25 mouse cellular contexts compared by ENCODE assay signal in the genomic region with DNA sequence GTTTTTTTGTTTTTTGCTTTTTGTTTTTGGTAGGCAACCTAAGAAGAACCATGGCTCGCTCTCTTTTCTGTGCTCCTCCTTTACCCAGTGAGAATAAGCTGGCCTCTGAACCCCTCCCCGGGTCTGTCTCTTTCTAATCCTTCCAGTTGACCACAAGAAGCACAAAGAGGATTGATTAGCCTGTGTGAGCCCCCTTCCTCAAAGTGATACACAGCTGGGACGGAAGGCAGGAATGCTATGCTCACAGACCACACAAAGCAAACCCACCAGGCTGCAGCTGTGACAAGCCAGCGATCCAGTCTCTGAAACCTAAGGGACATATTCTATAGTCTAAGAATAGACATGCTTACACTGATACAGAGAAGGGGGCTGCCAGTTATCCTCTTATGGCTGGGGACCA.
DNase-seq lines count a peak whose midpoint lies in the region; ATAC-seq and TF ChIP-seq lines count a peak whose summit lies in the region.
"Had no signal": no experiment of that assay in that cellular context is flagged by ENCODE, and none has a peak within 500 bp of the region (broad histone marks: within the 10 kb centered on the region; RNA-seq: fewer than 3 reads in every experiment).

No protein-coding gene starts in this region.

- no peak overlapping the region for H3K9ac ChIP-seq in forebrain, embryonic 14.5 days (ENCODE audit: low read length)
- H3K9ac ChIP-seq in midbrain, embryonic 11.5 days (ENCODE audit: low read length): no peak overlapping the region
- no peak overlapping the region for H3K9ac ChIP-seq in midbrain, embryonic 14.5 days (replicated peaks; ENCODE audit: low read length)
- H3K9ac ChIP-seq: embryonic facial prominence, embryonic 13.5 days; heart, embryonic 13.5 days; kidney, embryonic 15.5 days; limb, embryonic 12.5 days; liver, embryonic 15.5 days; lung, embryonic 14.5 days had no signal

- DNase-seq in forebrain, embryonic 14.5 days (ENCODE audit: low spot score): peak; percentile 3
- no peak for DNase-seq in forebrain, embryonic 10.5 days (ENCODE audit: extremely low spot score, low spot score)
- peak; percentile 84 for DNase-seq in midbrain, embryonic 11.5 days (ENCODE audit: low spot score, missing footprints)
- no peak for DNase-seq in midbrain, embryonic 14.5 days
- peak; percentile 31 for DNase-seq in brain, embryonic 14.5 days (ENCODE audit: low read depth)
- peak; percentile 12 for DNase-seq in embryo, embryonic 9.5 days (ENCODE audit: extremely low spot score)
- DNase-seq in gastrocnemius, postnatal 14 days: no peak
- no peak for DNase-seq in ovary, adult 18-20 months (ENCODE audit: low spot score)
- DNase-seq: adrenal gland, postnatal 14 days; cerebellum, adult 11-12 months; cerebellum, adult 9-11 months; heart, postnatal 10 days; kidney, adult 18-20 months; kidney, postnatal 25 days; lung, embryonic 14.5 days; right cerebral cortex, postnatal 14 days; thymus, postnatal 4 days had no signal

- no peak for TF ChIP-seq CTCF in brain, embryonic 14.5 days (IDR thresholded peaks at IDR 0.05; ENCODE audit: borderline replicate concordance, extremely low read depth, insufficient read depth, insufficient read length)

- no peaks in the 10 kb centered on the region for H3K27me3 ChIP-seq in forebrain, embryonic 14.5 days (replicated peaks; ENCODE audit: control insufficient read depth, insufficient read depth, low read length)
- no peaks in the 10 kb centered on the region for H3K27me3 ChIP-seq in forebrain, embryonic 10.5 days (ENCODE audit: poor library complexity, severe bottlenecking)
- H3K27me3 ChIP-seq in midbrain, embryonic 11.5 days (ENCODE audit: control insufficient read depth, insufficient read depth, low read length): no peaks in the 10 kb centered on the region
- H3K27me3 ChIP-seq in midbrain, embryonic 14.5 days (ENCODE audit: control insufficient read depth, insufficient read depth, low read length): no peaks in the 10 kb centered on the region
- H3K27me3 ChIP-seq: embryonic facial prominence, embryonic 13.5 days; heart, embryonic 13.5 days; kidney, embryonic 15.5 days; limb, embryonic 12.5 days; liver, embryonic 15.5 days had no signal

- no peak for ATAC-seq in forebrain, embryonic 14.5 days
- peak; percentile 77 for ATAC-seq in midbrain, embryonic 11.5 days (ENCODE audit: low FRiP score)
- ATAC-seq in midbrain, embryonic 14.5 days (ENCODE audit: low FRiP score, low TSS enrichment): no peak
- ATAC-seq: CD4-positive, CD25-positive, alpha-beta regulatory T cell, adult 4 months; forebrain, embryonic 16.5 days had no signal

- H3K36me3 ChIP-seq in forebrain, embryonic 14.5 days (ENCODE audit: control insufficient read depth, insufficient read depth, low read length): no peaks in the 10 kb centered on the region
- H3K36me3 ChIP-seq in forebrain, embryonic 10.5 days (replicated peaks): no peaks in the 10 kb centered on the region
- no peaks in the 10 kb centered on the region for H3K36me3 ChIP-seq in midbrain, embryonic 11.5 days (ENCODE audit: control insufficient read depth, insufficient read depth, low read length)
- H3K36me3 ChIP-seq in midbrain, embryonic 14.5 days (ENCODE audit: control insufficient read depth, insufficient read depth, low read length): no peaks in the 10 kb centered on the region
- H3K36me3 ChIP-seq: embryonic facial prominence, embryonic 13.5 days; heart, embryonic 13.5 days; kidney, embryonic 15.5 days; limb, embryonic 12.5 days; liver, embryonic 15.5 days had no signal

- no peak overlapping the region for H3K4me2 ChIP-seq in forebrain, embryonic 14.5 days (ENCODE audit: low read length)
- H3K4me2 ChIP-seq in midbrain, embryonic 11.5 days: no peak overlapping the region
- H3K4me2 ChIP-seq in midbrain, embryonic 14.5 days (ENCODE audit: low read length): no peak overlapping the region
- H3K4me2 ChIP-seq: embryonic facial prominence, embryonic 13.5 days; heart, embryonic 13.5 days; kidney, embryonic 15.5 days; limb, embryonic 12.5 days; liver, embryonic 15.5 days; lung, embryonic 14.5 days had no signal

- no peak for TF ChIP-seq POLR2A in brain, embryonic 14.5 days (IDR thresholded peaks at IDR 0.05; ENCODE audit: borderline replicate concordance, extremely low read depth, insufficient read depth, insufficient read length, poor library complexity, severe bottlenecking)

- WGBS in forebrain, embryonic 14.5 days: 8% methylated on average over 4 of the region's 4 CpGs
- WGBS in forebrain, embryonic 10.5 days: 26% methylated on average over 4 of the region's 4 CpGs
- WGBS in midbrain, embryonic 11.5 days: 17% methylated on average over 4 of the region's 4 CpGs
- WGBS in midbrain, embryonic 14.5 days: 21% methylated on average over 4 of the region's 4 CpGs

- no peak overlapping the region for H3K4me3 ChIP-seq in forebrain, embryonic 14.5 days (ENCODE audit: low read depth, low read length)
- H3K4me3 ChIP-seq in forebrain, embryonic 10.5 days: no peak overlapping the region
- H3K4me3 ChIP-seq in midbrain, embryonic 11.5 days (ENCODE audit: low read depth, low read length): no peak overlapping the region
- H3K4me3 ChIP-seq in midbrain, embryonic 14.5 days (replicated peaks; ENCODE audit: low read depth, low read length): no peak overlapping the region
- H3K4me3 ChIP-seq: embryonic facial prominence, embryonic 13.5 days; erythroblast, embryonic 14.5 days; heart, embryonic 13.5 days; kidney, embryonic 15.5 days; limb, embryonic 12.5 days; liver, embryonic 15.5 days had no signal

- intact Hi-C loops in gastrocnemius, postnatal 14 days (cut with DNase I; ENCODE audit: low total_unique reads): no loop called here

- H3K4me1 ChIP-seq in forebrain, embryonic 14.5 days (ENCODE audit: control insufficient read depth, insufficient read depth, low read length): no peaks in the 10 kb centered on the region
- peaks cover 6% of the 10 kb centered on the region for H3K4me1 ChIP-seq in forebrain, embryonic 10.5 days
- peaks cover 2% of the 10 kb centered on the region; the same call in 1 of the 2 replicates for H3K4me1 ChIP-seq in midbrain, embryonic 11.5 days (ENCODE audit: control insufficient read depth, insufficient read depth, low read length)
- no peaks in the 10 kb centered on the region for H3K4me1 ChIP-seq in midbrain, embryonic 14.5 days (ENCODE audit: control insufficient read depth, insufficient read depth, low read length)
- H3K4me1 ChIP-seq: embryonic facial prominence, embryonic 13.5 days; heart, embryonic 13.5 days; kidney, embryonic 15.5 days; limb, embryonic 12.5 days; liver, embryonic 15.5 days had no signal

- no peak overlapping the region for H3K27ac ChIP-seq in forebrain, embryonic 14.5 days (ENCODE audit: low read depth, low read length)
- no peak overlapping the region for H3K27ac ChIP-seq in forebrain, embryonic 10.5 days
- no peak overlapping the region; the same call in 1 of the 2 replicates for H3K27ac ChIP-seq in midbrain, embryonic 11.5 days (ENCODE audit: low read depth, low read length)
- no peak overlapping the region for H3K27ac ChIP-seq in midbrain, embryonic 14.5 days (replicated peaks; ENCODE audit: low read depth, low read length)
- H3K27ac ChIP-seq: embryonic facial prominence, embryonic 13.5 days; heart, embryonic 13.5 days; kidney, embryonic 15.5 days; limb, embryonic 12.5 days; liver, embryonic 15.5 days had no signal

- no peaks in the 10 kb centered on the region for H3K9me3 ChIP-seq in forebrain, embryonic 14.5 days (replicated peaks; ENCODE audit: control insufficient read depth, low read length)
- H3K9me3 ChIP-seq in forebrain, embryonic 10.5 days: no peaks in the 10 kb centered on the region
- no peaks in the 10 kb centered on the region for H3K9me3 ChIP-seq in midbrain, embryonic 11.5 days (ENCODE audit: control insufficient read depth, low read length)
- H3K9me3 ChIP-seq in midbrain, embryonic 14.5 days (ENCODE audit: control insufficient read depth, low read length): no peaks in the 10 kb centered on the region
- H3K9me3 ChIP-seq: embryonic facial prominence, embryonic 13.5 days; heart, embryonic 13.5 days; kidney, embryonic 15.5 days; limb, embryonic 12.5 days; liver, embryonic 15.5 days had no signal

Comparison
In these comparisons a context has a peak if more than half of its experiments do, and no peak if none do; other contexts are left out.
1. DNase-seq: peak in forebrain, embryonic 14.5 days (single experiment), midbrain, embryonic 11.5 days (single experiment), brain, embryonic 14.5 days (single experiment) and embryo, embryonic 9.5 days (single experiment); none in forebrain, embryonic 10.5 days (single experiment), midbrain, embryonic 14.5 days (single experiment), gastrocnemius, postnatal 14 days (single experiment) and ovary, adult 18-20 months (single experiment).